Mouse (Mus musculus): ENCODE results near the gene Mis18a. TPM values are rescaled to one million over a fixed set of nuclear protein-coding genes. Genes with fewer than 3 reads are reported as not detected.

Mis18a gene
- polyA plus RNA-seq, 1 experiment from 2014 or later: 35.0 TPM

- Histone ChIP-seq H3K4me1 (ENCODE audit: control insufficient read depth, insufficient read depth, low read length) (0 out of 2 replicates have a peak, but pooled peaks cover 2% of the 10 kb centered on the region), H3K4me2 (ENCODE audit: low read depth, low read length) (no peak overlapping the region), H3K9me3 (replicated peaks; ENCODE audit: control insufficient read depth, low read length) (no peaks in the 10 kb centered on the region), H3K4me3 (ENCODE audit: low read length) (no peak overlapping the region), H3K27me3 (ENCODE audit: control insufficient read depth, insufficient read depth, low read length) (no peaks in the 10 kb centered on the region), H3K27ac (ENCODE audit: low read length) (no peak overlapping the region), H3K9ac (ENCODE audit: low read length) (no peak overlapping the region), H3K36me3 (ENCODE audit: control insufficient read depth, insufficient read depth) (no peaks in the 10 kb centered on the region)
- no peak; the same call in 1 of the 2 replicates for ATAC-seq (replicated peaks; ENCODE audit: extremely low read depth, insufficient read depth, low FRiP score)
- WGBS: 57% methylated on average over 9 of the region's 9 CpGs
Observed at GRCm38 (mm10) chr16:90694719-90695118, 32.5 kb downstream of the Mis18a start.

GRCm38 (mm10) chr16:90693625-90694024, 33.6 kb downstream of the Mis18a start:
- Histone ChIP-seq H3K4me2 (ENCODE audit: low read depth, low read length) (no peak overlapping the region), H3K9ac (ENCODE audit: low read length) (no peak overlapping the region), H3K27ac (ENCODE audit: low read length) (no peak overlapping the region), H3K9me3 (replicated peaks; ENCODE audit: control insufficient read depth, low read length) (no peaks in the 10 kb centered on the region), H3K36me3 (ENCODE audit: control insufficient read depth, insufficient read depth) (no peaks in the 10 kb centered on the region), H3K4me1 (ENCODE audit: control insufficient read depth, insufficient read depth, low read length) (peaks cover 2% of the 10 kb centered on the region; the same call in 1 of the 2 replicates), H3K27me3 (ENCODE audit: control insufficient read depth, insufficient read depth, low read length) (no peaks in the 10 kb centered on the region), H3K4me3 (ENCODE audit: low read length) (no peak overlapping the region)
- ATAC-seq (replicated peaks; ENCODE audit: extremely low read depth, insufficient read depth, low FRiP score): no peak
- 90% methylated on average over 5 of the region's 5 CpGs for WGBS

GRCm38 (mm10) chr16:90692704-90693385, 34.4 kb downstream of the Mis18a start:
- H3K4me1 ChIP-seq (ENCODE audit: control insufficient read depth, insufficient read depth, low read length): peaks cover 7% of the 10 kb centered on the region; the same call in 1 of the 2 replicates
- H3K27ac ChIP-seq (ENCODE audit: low read length): no peak overlapping the region
- H3K4me3 ChIP-seq (ENCODE audit: low read length): no peak overlapping the region
- no peaks in the 10 kb centered on the region for H3K9me3 ChIP-seq (replicated peaks; ENCODE audit: control insufficient read depth, low read length)
- H3K9ac ChIP-seq (ENCODE audit: low read length): no peak overlapping the region
- 81% methylated on average over 15 of the region's 15 CpGs for WGBS
- no peaks in the 10 kb centered on the region for H3K36me3 ChIP-seq (ENCODE audit: control insufficient read depth, insufficient read depth)
- ATAC-seq (replicated peaks; ENCODE audit: extremely low read depth, insufficient read depth, low FRiP score): no peak
- no peaks in the 10 kb centered on the region for H3K27me3 ChIP-seq (ENCODE audit: control insufficient read depth, insufficient read depth, low read length)
- no peak overlapping the region for H3K4me2 ChIP-seq (ENCODE audit: low read depth, low read length)

- H3K9ac ChIP-seq (ENCODE audit: low read length): no peak overlapping the region
- peaks cover 5% of the 10 kb centered on the region; the same call in 1 of the 2 replicates for H3K4me1 ChIP-seq (ENCODE audit: control insufficient read depth, insufficient read depth, low read length)
- H3K4me2 ChIP-seq (ENCODE audit: low read depth, low read length): no peak overlapping the region
- no peaks in the 10 kb centered on the region for H3K9me3 ChIP-seq (replicated peaks; ENCODE audit: control insufficient read depth, low read length)
- ATAC-seq (replicated peaks; ENCODE audit: extremely low read depth, insufficient read depth, low FRiP score): no peak
- no peak overlapping the region for H3K4me3 ChIP-seq (ENCODE audit: low read length)
- no peaks in the 10 kb centered on the region for H3K36me3 ChIP-seq (ENCODE audit: control insufficient read depth, insufficient read depth)
- no peaks in the 10 kb centered on the region for H3K27me3 ChIP-seq (ENCODE audit: control insufficient read depth, insufficient read depth, low read length)
- WGBS: 78% methylated on average over 12 of the region's 12 CpGs
- H3K27ac ChIP-seq (ENCODE audit: low read length): no peak overlapping the region
Observed at GRCm38 (mm10) chr16:90687687-90688263, 39.4 kb downstream of the Mis18a start.

- 59% methylated on average over 5 of the region's 5 CpGs for WGBS
- Histone ChIP-seq H3K27ac (ENCODE audit: low read length) (no peak overlapping the region), H3K4me3 (ENCODE audit: low read length) (no peak overlapping the region), H3K9me3 (replicated peaks; ENCODE audit: control insufficient read depth, low read length) (no peaks in the 10 kb centered on the region), H3K36me3 (ENCODE audit: control insufficient read depth, insufficient read depth) (no peaks in the 10 kb centered on the region), H3K4me2 (ENCODE audit: low read depth, low read length) (no peak overlapping the region), H3K9ac (ENCODE audit: low read length) (no peak overlapping the region), H3K4me1 (ENCODE audit: control insufficient read depth, insufficient read depth, low read length) (peaks cover 5% of the 10 kb centered on the region; the same call in 1 of the 2 replicates), H3K27me3 (ENCODE audit: control insufficient read depth, insufficient read depth, low read length) (no peaks in the 10 kb centered on the region)
- no peak for ATAC-seq (replicated peaks; ENCODE audit: extremely low read depth, insufficient read depth, low FRiP score)
Observed at GRCm38 (mm10) chr16:90687011-90687410, 40.2 kb downstream of the Mis18a start.

GRCm38 (mm10) chr16:90684092-90684491, 43.1 kb downstream of the Mis18a start:
- Histone ChIP-seq H3K9ac (ENCODE audit: low read length) (no peak overlapping the region), H3K36me3 (ENCODE audit: control insufficient read depth, insufficient read depth) (no peaks in the 10 kb centered on the region), H3K4me3 (ENCODE audit: low read length) (no peak overlapping the region), H3K27me3 (ENCODE audit: control insufficient read depth, insufficient read depth, low read length) (no peaks in the 10 kb centered on the region), H3K27ac (ENCODE audit: low read length) (no peak overlapping the region), H3K4me1 (ENCODE audit: control insufficient read depth, insufficient read depth, low read length) (peaks cover 5% of the 10 kb centered on the region; the same call in 1 of the 2 replicates), H3K4me2 (ENCODE audit: low read depth, low read length) (no peak overlapping the region), H3K9me3 (replicated peaks; ENCODE audit: control insufficient read depth, low read length) (peaks cover under 1% of the 10 kb centered on the region)
- 56% methylated on average over 5 of the region's 5 CpGs for WGBS
- ATAC-seq (replicated peaks; ENCODE audit: extremely low read depth, insufficient read depth, low FRiP score): no peak

- H3K4me3 ChIP-seq (ENCODE audit: low read length): no peak overlapping the region
- H3K9me3 ChIP-seq (replicated peaks; ENCODE audit: control insufficient read depth, low read length): peaks cover 4% of the 10 kb centered on the region
- no peak for ATAC-seq (replicated peaks; ENCODE audit: extremely low read depth, insufficient read depth, low FRiP score)
- 83% methylated on average over 16 of the region's 16 CpGs for WGBS
- H3K9ac ChIP-seq (ENCODE audit: low read length): no peak overlapping the region
- no peak overlapping the region for H3K4me2 ChIP-seq (ENCODE audit: low read depth, low read length)
- no peaks in the 10 kb centered on the region for H3K4me1 ChIP-seq (ENCODE audit: control insufficient read depth, insufficient read depth, low read length)
- no peak overlapping the region for H3K27ac ChIP-seq (ENCODE audit: low read length)
- no peaks in the 10 kb centered on the region for H3K36me3 ChIP-seq (ENCODE audit: control insufficient read depth, insufficient read depth)
- H3K27me3 ChIP-seq (ENCODE audit: control insufficient read depth, insufficient read depth, low read length): no peaks in the 10 kb centered on the region
Observed at GRCm38 (mm10) chr16:90679984-90680383, 47.2 kb downstream of the Mis18a start.

GRCm38 (mm10) chr16:90678820-90679219, 48.4 kb downstream of the Mis18a start:
- Histone ChIP-seq H3K9ac (ENCODE audit: low read length) (no peak overlapping the region), H3K27me3 (ENCODE audit: control insufficient read depth, insufficient read depth, low read length) (no peaks in the 10 kb centered on the region), H3K36me3 (ENCODE audit: control insufficient read depth, insufficient read depth) (no peaks in the 10 kb centered on the region), H3K4me3 (ENCODE audit: low read length) (no peak overlapping the region), H3K4me2 (ENCODE audit: low read depth, low read length) (no peak overlapping the region), H3K27ac (ENCODE audit: low read length) (no peak overlapping the region), H3K4me1 (ENCODE audit: control insufficient read depth, insufficient read depth, low read length) (no peaks in the 10 kb centered on the region), H3K9me3 (replicated peaks; ENCODE audit: control insufficient read depth, low read length) (peaks cover 4% of the 10 kb centered on the region)
- 86% methylated on average over 3 of the region's 3 CpGs for WGBS
- ATAC-seq (replicated peaks; ENCODE audit: extremely low read depth, insufficient read depth, low FRiP score): no peak

GRCm38 (mm10) chr16:90676920-90677574, 50.2 kb downstream of the Mis18a start:
- no peaks in the 10 kb centered on the region for H3K36me3 ChIP-seq (ENCODE audit: control insufficient read depth, insufficient read depth)
- no peaks in the 10 kb centered on the region for H3K27me3 ChIP-seq (ENCODE audit: control insufficient read depth, insufficient read depth, low read length)
- WGBS: 58% methylated on average over 20 of the region's 20 CpGs
- peaks cover 4% of the 10 kb centered on the region for H3K9me3 ChIP-seq (replicated peaks; ENCODE audit: control insufficient read depth, low read length)
- no peak overlapping the region for H3K9ac ChIP-seq (ENCODE audit: low read length)
- ATAC-seq (replicated peaks; ENCODE audit: extremely low read depth, insufficient read depth, low FRiP score): peak; percentile 32; the same call in 1 of the 2 replicates
- no peaks in the 10 kb centered on the region for H3K4me1 ChIP-seq (ENCODE audit: control insufficient read depth, insufficient read depth, low read length)
- no peak overlapping the region for H3K4me3 ChIP-seq (ENCODE audit: low read length)
- H3K4me2 ChIP-seq (ENCODE audit: low read depth, low read length): peak overlapping the region; percentile 13; the same call in 1 of the 2 replicates
- no peak overlapping the region for H3K27ac ChIP-seq (ENCODE audit: low read length)

All from heart, embryonic 16.5 days (tissue).